Mouse (Mus musculus): ENCODE measurements around the gene Pelo. TPM values are rescaled to one million over a fixed set of nuclear protein-coding genes. Genes with fewer than 3 reads are reported as not detected.

Gene Pelo
- polyA plus RNA-seq (2017; shearing (Covaris generic)), result 8.4 TPM

GRCm38 (mm10) chr13:115090069-115090976 lies at the start of gene Pelo:
Pelo (minus strand) TSS chr13:115090186.

GRCm38 (mm10) chr13:115101355-115102191 lies 11.6 kb upstream of the Pelo start, which contains the start of the genes Gm49395 and Itga1:
Gm49395 (minus strand) TSS chr13:115101921.
Itga1 (minus strand) TSS chr13:115101964.

Other genes with a start within 250 kb of the Pelo start
- 4.9 TPM for gene Itga2, start 158.1 kb downstream of the Pelo start, polyA plus RNA-seq (2017; shearing (Covaris generic))
- gene Gm49395, start 11.7 kb upstream of the Pelo start, polyA plus RNA-seq (2017; shearing (Covaris generic)), result 0.58 TPM
- gene Itga1, start 11.8 kb upstream of the Pelo start, polyA plus RNA-seq (2017; shearing (Covaris generic)), result 0.29 TPM